Mouse (Mus musculus) small intestine, adult 2 months (tissue): ENCODE data around the gene Aire. TPM values are rescaled to one million over a fixed set of nuclear protein-coding genes. Genes with fewer than 3 reads are reported as not detected.

Experiments used
- H3K27ac ChIP-seq: fragments of 200-500 bp; 2 replicates; pipeline ENCODE4 v1.5.1; 2012; ENCODE audit warnings: low read depth, low read length, control low read depth, inconsistent platforms; ENCODE audit not compliant: insufficient read depth
- H3K27me3 ChIP-seq: fragments of 200-500 bp; 2 replicates; pipeline ENCODE4 v1.6.1; 2012; ENCODE audit warnings: mild to moderate bottlenecking, moderate library complexity, low read length, inconsistent platforms; ENCODE audit not compliant: control insufficient read depth, insufficient read depth
- H3K36me3 ChIP-seq: fragments of 200-500 bp; 2 replicates; pipeline ENCODE4 v1.6.1; 2012; ENCODE audit warnings: mild to moderate bottlenecking, low read length, control low read depth, inconsistent platforms; ENCODE audit not compliant: control insufficient read depth, insufficient read depth
- H3K4me1 ChIP-seq: fragments of 200-500 bp; 2 replicates; pipeline ENCODE4 v1.6.1; 2012; ENCODE audit warnings: low read length, inconsistent platforms, mixed read lengths; ENCODE audit not compliant: control insufficient read depth, insufficient read depth, insufficient read length
- H3K4me3 ChIP-seq: fragments of 200-500 bp; 2 replicates; pipeline ENCODE4 v1.5.1; 2012; ENCODE audit warnings: low read depth, mild to moderate bottlenecking, control low read depth, inconsistent platforms, low read length, moderate library complexity
- CTCF ChIP-seq: fragments of 200-500 bp; IDR thresholded peaks from 2 replicates; pipeline ENCODE4 v1.5.1; 2012; ENCODE audit warnings: low read depth, mild to moderate bottlenecking, control low read depth, inconsistent platforms, low read length, moderate library complexity, mixed read lengths; ENCODE audit not compliant: insufficient replicate concordance, insufficient read length; ENCODE audit errors: extremely low read depth
- POLR2A ChIP-seq: fragments of 200-500 bp; IDR thresholded peaks from 2 replicates; pipeline ENCODE4 v1.6.1; 2012; ENCODE audit warnings: low read depth, mild to moderate bottlenecking, control low read depth, inconsistent platforms, low read length, moderate library complexity
- WGBS: fragments of 180-500 bp; shearing (Covaris S2); methylation state at CpG from one replicate; pipeline ENCODE4 v1.1.7; 2018; 5-methylcytosine and 5-hydroxymethylcytosine counted together
- polyA plus RNA-seq: library from polyadenylated mRNA; depleted of rRNA; stranded (reverse); fragments of >200 nt; gene quantifications from 2 replicates; pipeline ENCODE4 v1.2.3, GENCODE M21; 2012; rRNA removed

Gene Aire
- polyA plus RNA-seq, 1 experiment: 0.34 TPM

DNA sequence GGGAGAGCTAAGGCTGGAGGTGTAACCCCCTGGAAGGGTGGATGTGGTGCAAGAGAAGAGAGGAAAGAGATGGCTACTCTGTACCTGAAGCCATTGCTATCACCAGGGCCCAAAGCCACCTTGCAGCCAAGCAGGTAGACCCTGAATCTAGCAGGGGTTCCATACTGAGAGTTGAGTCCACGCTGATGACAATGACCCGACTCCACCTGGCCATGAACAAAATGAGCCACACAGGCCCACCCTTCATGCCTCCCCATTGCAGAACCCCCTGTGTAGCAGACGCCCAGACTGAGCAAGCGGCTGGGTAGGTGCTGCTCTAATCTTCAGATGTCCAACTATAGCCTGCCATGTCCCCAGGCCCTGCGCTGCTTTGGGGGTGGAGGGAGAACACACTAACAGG lies 57.6 kb downstream of the Aire start:
- Histone ChIP-seq H3K4me3 (no peak overlapping the region), H3K27ac (no peak overlapping the region), H3K36me3 (peaks cover 17% of the 10 kb centered on the region), H3K27me3 (no peaks in the 10 kb centered on the region), H3K4me1 (no peaks in the 10 kb centered on the region; the same call in 1 of the 2 replicates)
- WGBS: 84% methylated on average over 5 of the region's 5 CpGs
- no peak for TF ChIP-seq POLR2A
- TF ChIP-seq CTCF: no peak

DNA sequence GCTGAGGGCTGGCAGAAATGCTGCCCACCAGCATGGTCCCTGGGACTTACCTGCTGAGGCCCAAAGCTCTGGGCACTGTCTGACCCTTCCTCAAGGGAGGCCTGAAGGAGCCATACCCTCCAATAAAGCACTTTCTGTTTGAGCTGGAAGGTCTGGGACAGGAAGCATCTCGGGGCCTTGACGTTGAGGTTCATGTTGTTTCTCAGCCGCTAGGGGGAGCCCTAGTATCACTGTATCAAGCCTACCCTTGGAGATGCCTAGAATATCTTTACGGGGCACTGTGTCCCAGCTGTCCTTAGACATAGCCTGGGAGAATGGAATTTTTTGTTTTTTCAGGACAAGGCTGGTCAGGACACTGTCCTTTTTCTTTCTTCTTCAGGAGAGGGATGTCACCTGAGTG lies 58.8 kb downstream of the Aire start:
- Histone ChIP-seq H3K4me3 (no peak overlapping the region), H3K27me3 (no peaks in the 10 kb centered on the region), H3K27ac (no peak overlapping the region), H3K4me1 (no peaks in the 10 kb centered on the region; the same call in 1 of the 2 replicates), H3K36me3 (peaks cover 14% of the 10 kb centered on the region)
- under 1% methylated on average over 4 of the region's 4 CpGs for WGBS
- TF ChIP-seq CTCF: peak; percentile 88
- no peak for TF ChIP-seq POLR2A

Other genes starting within 250 kb of the Aire start
- not detected in 2 replicates for gene Gm9639, start 248.5 kb downstream of the Aire start, polyA plus RNA-seq
- gene Gm19668, start 244.5 kb downstream of the Aire start, polyA plus RNA-seq: not detected in 2 replicates
- not detected in 2 replicates for gene Gm9507, start 231.8 kb downstream of the Aire start, polyA plus RNA-seq
- not detected in 2 replicates for gene Gm2696, start 228.9 kb downstream of the Aire start, polyA plus RNA-seq
- gene Krtap10-4, start 216.5 kb downstream of the Aire start, polyA plus RNA-seq: not detected in 2 replicates
- gene Krtap10-10, start 207.7 kb downstream of the Aire start, polyA plus RNA-seq: 0.09 TPM in 1 of 2 replicates, not detected in the other
- not detected in 2 replicates for gene Gm36176, start 196.8 kb downstream of the Aire start, polyA plus RNA-seq
- not detected in 2 replicates for gene Gm10318, start 190.8 kb downstream of the Aire start, polyA plus RNA-seq
- not detected in 2 replicates for gene Gm3285, start 181.6 kb downstream of the Aire start, polyA plus RNA-seq
- gene Lrrc3, start 141.1 kb downstream of the Aire start, polyA plus RNA-seq: 4.0 and 5.3 TPM in 2 replicates
- gene Trpm2, start 73.0 kb downstream of the Aire start, polyA plus RNA-seq: 1.8 and 3.4 TPM in 2 replicates
- 11.0 and 14.6 TPM in 2 replicates for gene 1810043G02Rik, start 65.1 kb downstream of the Aire start, polyA plus RNA-seq
- gene Pfkl, start 33.5 kb downstream of the Aire start, polyA plus RNA-seq: 31.2 and 39.0 TPM in 2 replicates
- 0.86 and 1.1 TPM in 2 replicates for gene Dnmt3l, start 1.7 kb downstream of the Aire start, polyA plus RNA-seq
- gene Icosl, start 25.7 kb upstream of the Aire start, polyA plus RNA-seq: 6.8 and 9.7 TPM in 2 replicates
- gene D10Jhu81e, start 126.2 kb upstream of the Aire start, polyA plus RNA-seq: 56.4 and 63.8 TPM in 2 replicates
- 3.1 and 4.7 TPM in 2 replicates for gene Pwp2, start 141.5 kb upstream of the Aire start, polyA plus RNA-seq
- 35.1 and 69.9 TPM in 2 replicates for gene Trappc10, start 201.0 kb upstream of the Aire start, polyA plus RNA-seq